Mouse (Mus musculus) heart, embryonic 15.5 days (tissue): Measurements from ENCODE around the gene Cyp4f39. TPM values are rescaled to one million over a fixed set of nuclear protein-coding genes. Genes with fewer than 3 reads are reported as not detected.

Source experiments
- ATAC-seq: fragments of 200-750 bp; cut with Nextera tagmentation; replicated peaks from 2 replicates; pipeline ENCODE4 v1.8.0; 2017; ENCODE audit warnings: low read depth, moderate TSS enrichment; ENCODE audit not compliant: insufficient number of reproducible peaks, insufficient read depth, low FRiP score
- H3K27ac ChIP-seq: fragments of 300-500 bp; sonication (generic); 2 replicates; pipeline ENCODE4 v1.5.1; 2015; ENCODE audit warnings: mild to moderate bottlenecking, inconsistent platforms
- H3K27me3 ChIP-seq: fragments of 300-500 bp; sonication (generic); 2 replicates; pipeline ENCODE4 v1.6.1; 2015; ENCODE audit warnings: inconsistent platforms
- H3K36me3 ChIP-seq: fragments of 300-500 bp; sonication (generic); 2 replicates; pipeline ENCODE4 v1.6.1; 2015; ENCODE audit warnings: mild to moderate bottlenecking, inconsistent platforms
- H3K4me1 ChIP-seq: fragments of 300-500 bp; sonication (generic); replicated peaks from 2 replicates; pipeline ENCODE4 v1.6.1; 2015; ENCODE audit warnings: inconsistent platforms
- H3K4me2 ChIP-seq: fragments of 300-500 bp; sonication (generic); 2 replicates; pipeline ENCODE4 v1.6.1; 2015; ENCODE audit warnings: inconsistent platforms, mild to moderate bottlenecking, moderate library complexity
- H3K4me3 ChIP-seq: fragments of 300-500 bp; sonication (generic); 2 replicates; pipeline ENCODE4 v1.5.1; 2015; ENCODE audit warnings: mild to moderate bottlenecking, inconsistent platforms
- H3K9ac ChIP-seq: fragments of 300-500 bp; sonication (generic); 2 replicates; pipeline ENCODE4 v1.6.1; 2015; ENCODE audit warnings: mild to moderate bottlenecking, inconsistent platforms
- H3K9me3 ChIP-seq: fragments of 300-500 bp; sonication (generic); replicated peaks from 2 replicates; pipeline ENCODE4 v1.6.1; 2016; ENCODE audit warnings: inconsistent platforms
- WGBS: fragments of 180-500 bp; shearing (Covaris S2); methylation state at CpG from one replicate; pipeline ENCODE4 v1.1.7; 2015; ENCODE audit warnings: mixed read lengths; 5-methylcytosine and 5-hydroxymethylcytosine counted together
- polyA plus RNA-seq: library from polyadenylated mRNA; unstranded; fragments of >200 nt; fragmentation: Nextera tagmentation; extraction: Ambion mirVana; gene quantifications from 2 replicates; pipeline ENCODE4 v1.2.1, GENCODE M21; 2015

Gene Cyp4f39
- polyA plus RNA-seq, 1 experiment from 2014 or later, result 0.58 TPM

DNA sequence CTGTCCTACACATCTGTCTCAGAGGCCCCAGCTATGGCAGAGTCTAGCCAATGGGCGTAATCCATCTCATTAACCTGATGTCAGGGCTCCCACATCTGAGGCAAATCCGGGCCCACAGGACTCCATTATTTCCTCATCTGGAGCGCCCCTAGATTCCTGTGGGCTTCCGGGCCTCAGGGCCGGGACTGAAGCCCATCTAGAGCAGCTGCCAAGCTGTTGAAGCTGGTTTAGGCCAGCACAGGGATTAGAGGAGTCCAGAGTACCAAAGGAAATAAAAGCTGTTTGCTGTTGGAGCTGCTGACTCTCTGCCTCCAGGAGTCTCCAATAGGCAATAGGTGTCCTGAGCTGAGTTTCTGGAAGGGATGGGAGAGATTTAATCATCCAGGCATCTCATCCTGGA, 17.4 kb upstream of the Cyp4f39 start:
- no peaks in the 10 kb centered on the region for H3K9me3 ChIP-seq
- no peak overlapping the region for H3K4me3 ChIP-seq
- H3K9ac ChIP-seq, result no peak overlapping the region
- H3K27me3 ChIP-seq, result peaks cover 3% of the 10 kb centered on the region; the same call in 1 of the 2 replicates
- H3K4me2 ChIP-seq, result no peak overlapping the region
- 61% methylated on average over 5 of the region's 5 CpGs for WGBS
- no peak for ATAC-seq
- no peaks in the 10 kb centered on the region for H3K36me3 ChIP-seq
- no peak overlapping the region for H3K27ac ChIP-seq
- no peaks in the 10 kb centered on the region for H3K4me1 ChIP-seq

DNA sequence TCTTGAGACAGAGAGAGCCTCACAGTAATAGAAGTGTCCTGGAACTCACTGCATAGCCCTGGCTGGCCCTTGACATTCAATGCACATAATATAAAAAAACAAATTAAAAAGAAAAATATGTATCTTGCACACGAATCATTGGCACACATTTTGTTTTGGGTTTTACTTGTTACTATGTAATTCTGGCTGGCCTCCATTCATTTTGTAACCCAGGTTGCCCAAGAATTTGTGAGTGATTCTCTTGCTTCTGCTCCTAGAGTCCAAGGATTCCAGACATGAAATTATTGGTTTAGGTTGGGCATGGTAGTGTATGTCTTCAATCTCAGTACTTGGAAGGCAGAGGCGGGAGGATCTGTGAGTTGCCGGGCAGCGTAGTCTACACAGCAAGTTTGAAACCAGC, 15.4 kb upstream of the Cyp4f39 start:
- Histone ChIP-seq H3K4me3 (no peak overlapping the region), H3K27me3 (peaks cover 3% of the 10 kb centered on the region; the same call in 1 of the 2 replicates), H3K9me3 (no peaks in the 10 kb centered on the region), H3K36me3 (no peaks in the 10 kb centered on the region), H3K9ac (no peak overlapping the region), H3K4me2 (no peak overlapping the region), H3K27ac (no peak overlapping the region), H3K4me1 (no peaks in the 10 kb centered on the region)
- ATAC-seq, result no peak
- WGBS, result 90% methylated on average over 4 of the region's 4 CpGs

DNA sequence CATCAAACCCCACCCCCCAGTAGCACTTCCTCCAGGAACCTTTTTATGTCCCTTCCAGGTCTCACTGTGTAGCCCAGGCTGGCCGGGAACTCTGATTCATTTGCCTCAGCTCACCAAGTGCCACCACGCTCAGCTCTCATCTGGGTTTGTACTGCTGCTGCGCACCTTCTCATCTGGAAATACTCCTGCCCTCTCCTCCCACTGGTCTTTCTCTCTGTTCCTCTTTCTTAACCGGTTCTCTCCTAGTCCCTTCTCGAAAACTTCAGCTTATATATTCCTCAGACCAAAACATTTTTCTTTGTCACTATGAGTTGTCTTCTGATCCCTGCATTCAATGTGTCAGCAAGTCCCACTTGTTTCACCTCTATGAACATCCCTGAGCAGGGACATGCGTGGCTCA, 9.3 kb upstream of the Cyp4f39 start:
- Histone ChIP-seq H3K4me3 (no peak overlapping the region), H3K4me2 (no peak overlapping the region), H3K9ac (no peak overlapping the region), H3K4me1 (no peaks in the 10 kb centered on the region), H3K9me3 (no peaks in the 10 kb centered on the region), H3K27ac (no peak overlapping the region), H3K27me3 (peaks cover 3% of the 10 kb centered on the region; the same call in 1 of the 2 replicates), H3K36me3 (no peaks in the 10 kb centered on the region)
- no peak for ATAC-seq
- 67% methylated on average over 6 of the region's 6 CpGs for WGBS

DNA sequence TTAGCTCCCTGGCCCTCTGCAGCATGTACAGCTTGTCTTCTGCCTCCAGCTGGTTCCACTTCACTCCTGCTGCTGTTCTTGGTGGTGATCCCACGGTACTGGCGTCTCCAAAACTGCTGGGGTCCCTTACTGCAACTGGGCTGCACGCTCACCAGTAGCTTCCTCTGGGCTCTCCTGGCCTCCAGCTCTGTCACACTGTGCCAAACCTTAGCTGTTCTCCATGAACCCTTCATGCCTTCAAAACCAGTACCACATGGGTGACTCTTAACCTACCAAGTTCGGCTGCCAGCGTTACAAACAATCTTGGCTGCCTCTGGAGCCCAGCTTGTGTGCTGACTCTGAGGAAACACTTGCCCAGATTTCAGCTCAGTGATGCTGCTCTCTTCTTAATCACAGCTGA, 7.5 kb upstream of the Cyp4f39 start:
- H3K27me3 ChIP-seq, result no peaks in the 10 kb centered on the region; the same call in 1 of the 2 replicates
- no peak for ATAC-seq
- H3K9me3 ChIP-seq, result no peaks in the 10 kb centered on the region
- WGBS, result 65% methylated on average over 5 of the region's 5 CpGs
- H3K4me1 ChIP-seq, result no peaks in the 10 kb centered on the region
- H3K36me3 ChIP-seq, result no peaks in the 10 kb centered on the region
- H3K9ac ChIP-seq, result no peak overlapping the region
- no peak overlapping the region for H3K4me2 ChIP-seq
- H3K4me3 ChIP-seq, result no peak overlapping the region
- H3K27ac ChIP-seq, result no peak overlapping the region

DNA sequence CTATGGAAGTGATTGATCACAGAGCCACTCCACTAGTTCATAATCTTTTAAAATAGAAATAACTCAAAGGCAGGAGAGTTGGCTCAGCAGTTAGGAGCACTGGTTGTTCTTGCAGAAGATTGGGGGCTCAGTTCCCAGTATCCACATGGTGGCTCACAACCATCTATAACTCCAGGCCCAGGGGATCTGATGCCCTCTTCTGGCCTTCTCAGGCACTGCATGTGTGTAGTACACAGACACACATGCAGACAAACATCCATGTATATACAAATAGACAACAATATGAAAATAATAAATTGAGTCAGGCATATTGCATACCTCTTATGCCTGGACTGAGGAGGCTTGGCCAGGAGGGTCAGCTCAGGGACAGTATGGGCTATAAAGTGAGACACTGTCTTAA, 5.3 kb upstream of the Cyp4f39 start:
- no peaks in the 10 kb centered on the region for H3K36me3 ChIP-seq
- no peak overlapping the region for H3K4me2 ChIP-seq
- no peak overlapping the region for H3K27ac ChIP-seq
- peaks cover 3% of the 10 kb centered on the region; the same call in 1 of the 2 replicates for H3K27me3 ChIP-seq
- H3K4me3 ChIP-seq, result no peak overlapping the region
- H3K9me3 ChIP-seq, result no peaks in the 10 kb centered on the region
- ATAC-seq, result no peak
- no peak overlapping the region for H3K9ac ChIP-seq
- H3K4me1 ChIP-seq, result peaks cover 1% of the 10 kb centered on the region

DNA sequence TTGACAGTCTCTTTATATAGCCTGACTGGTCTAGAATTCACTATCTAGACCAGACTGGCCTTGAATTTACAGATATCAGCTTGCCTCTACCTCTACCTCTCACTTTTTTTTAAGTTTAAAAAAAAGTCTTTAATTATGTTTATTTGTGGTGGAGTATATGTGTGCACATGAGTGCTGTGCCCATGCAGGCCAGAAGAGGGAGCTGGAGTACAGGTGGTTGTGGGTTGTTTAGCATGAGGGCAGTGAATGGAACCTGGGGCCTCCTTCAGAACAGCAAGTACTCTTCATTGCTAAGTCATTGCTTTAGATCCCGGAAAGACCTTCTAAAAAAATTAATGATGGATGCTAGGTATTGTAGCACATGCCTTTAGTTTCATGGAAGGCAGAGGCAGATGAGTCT, 3.5 kb upstream of the Cyp4f39 start:
- H3K4me3 ChIP-seq, result no peak overlapping the region

DNA sequence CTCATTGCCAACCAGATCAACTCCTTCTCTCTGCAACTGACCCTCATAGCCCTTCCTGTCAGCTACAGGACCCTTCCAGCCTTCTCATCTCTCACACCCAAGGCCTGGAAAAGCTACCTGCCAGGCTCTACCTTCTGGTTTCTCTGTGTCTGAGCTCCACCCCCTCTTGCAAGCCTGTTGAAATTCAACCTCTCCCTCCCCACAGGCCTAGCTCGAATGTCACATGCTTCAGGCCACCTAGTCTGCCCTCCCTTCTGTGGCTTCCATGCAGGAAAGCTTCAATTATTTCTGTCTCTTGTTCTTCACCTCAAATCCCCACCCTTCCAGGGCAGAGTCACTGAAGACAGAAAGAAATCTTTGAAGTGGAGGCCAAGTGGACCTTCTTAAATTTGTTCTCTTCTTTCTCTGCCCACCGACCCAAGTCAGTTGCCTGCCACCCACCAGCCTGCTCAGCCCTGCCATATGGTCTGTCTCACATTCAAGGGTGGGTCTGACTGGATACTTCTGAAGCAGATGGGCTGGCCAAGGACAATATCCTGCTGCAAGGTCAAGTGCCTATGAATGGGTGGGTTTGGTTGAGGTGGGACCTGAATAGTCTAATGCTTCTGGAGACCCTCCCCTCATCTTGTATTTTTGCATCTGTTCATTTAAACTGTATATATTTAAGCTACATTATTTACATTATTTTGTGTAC, 1.5 kb upstream of the Cyp4f39 start:
- no peak overlapping the region for H3K27ac ChIP-seq
- H3K27me3 ChIP-seq, result peaks cover 23% of the 10 kb centered on the region
- H3K9me3 ChIP-seq, result no peaks in the 10 kb centered on the region
- H3K4me2 ChIP-seq, result no peak overlapping the region
- H3K9ac ChIP-seq, result no peak overlapping the region
- ATAC-seq, result no peak
- peaks cover 10% of the 10 kb centered on the region for H3K4me1 ChIP-seq
- no peak overlapping the region for H3K4me3 ChIP-seq
- WGBS, result 31% methylated on average over 2 of the region's 2 CpGs
- no peaks in the 10 kb centered on the region for H3K36me3 ChIP-seq

More for the DNA sequence above, 3.5 kb upstream of the Cyp4f39 start:
- no peak overlapping the region for H3K27ac ChIP-seq
- H3K4me1 ChIP-seq, result peaks cover 9% of the 10 kb centered on the region
- H3K36me3 ChIP-seq, result no peaks in the 10 kb centered on the region
- H3K27me3 ChIP-seq, result peaks cover 17% of the 10 kb centered on the region
- no peak for ATAC-seq
- H3K4me2 ChIP-seq, result no peak overlapping the region
- no peaks in the 10 kb centered on the region for H3K9me3 ChIP-seq
- no peak overlapping the region for H3K9ac ChIP-seq
- WGBS, result 94% methylated on average over 1 of the region's 1 CpGs

DNA sequence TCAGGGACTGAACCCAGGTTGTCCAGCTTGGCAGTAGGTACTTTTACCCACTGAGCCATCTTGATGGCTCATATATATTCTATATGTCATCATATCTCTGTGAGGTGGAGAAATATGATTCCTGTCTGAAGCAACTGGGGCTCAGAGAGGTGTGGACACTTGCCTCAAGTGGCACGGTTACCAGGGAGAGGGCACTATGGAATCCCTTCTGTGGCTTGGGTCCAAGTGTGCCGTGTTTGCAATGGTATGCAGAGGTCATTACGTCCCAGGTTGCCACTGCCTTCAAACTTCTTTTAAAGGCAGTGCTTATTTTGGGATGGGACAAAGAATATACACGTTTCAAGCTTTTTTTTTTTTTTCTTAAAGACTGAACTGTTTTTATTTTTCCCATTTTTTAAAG, 1.7 kb downstream of the Cyp4f39 start:
- H3K4me3 ChIP-seq, result no peak overlapping the region
- peaks cover 10% of the 10 kb centered on the region for H3K4me1 ChIP-seq
- H3K27ac ChIP-seq, result no peak overlapping the region
- no peaks in the 10 kb centered on the region for H3K36me3 ChIP-seq
- H3K9me3 ChIP-seq, result no peaks in the 10 kb centered on the region
- WGBS, result 42% methylated on average over 4 of the region's 4 CpGs
- peaks cover 23% of the 10 kb centered on the region for H3K27me3 ChIP-seq
- no peak overlapping the region for H3K4me2 ChIP-seq
- no peak overlapping the region for H3K9ac ChIP-seq
- peak; percentile 71 for ATAC-seq

DNA sequence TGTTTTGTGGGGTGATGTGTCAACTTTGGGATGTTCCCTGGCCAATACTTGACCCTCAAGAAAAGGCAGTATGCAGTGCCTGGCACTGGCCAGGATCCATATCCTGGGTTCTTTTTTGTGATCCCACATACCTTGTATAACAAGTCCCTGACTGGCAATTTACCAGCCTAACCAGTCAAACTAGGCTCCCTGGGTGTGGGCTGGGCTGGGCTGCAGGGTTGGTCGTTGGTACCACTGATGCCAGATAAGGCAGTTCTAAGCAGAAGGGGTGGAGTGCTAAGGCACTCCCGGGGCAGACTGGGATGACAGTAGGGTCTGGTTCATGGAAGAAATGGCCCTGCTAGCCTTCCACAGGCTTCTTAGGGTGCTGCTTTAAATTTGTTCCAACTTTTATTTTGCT, 2.5 kb downstream of the Cyp4f39 start:
- Histone ChIP-seq H3K27me3 (peaks cover 23% of the 10 kb centered on the region), H3K27ac (no peak overlapping the region), H3K36me3 (no peaks in the 10 kb centered on the region), H3K4me3 (no peak overlapping the region), H3K9ac (no peak overlapping the region), H3K9me3 (no peaks in the 10 kb centered on the region), H3K4me1 (peaks cover 10% of the 10 kb centered on the region), H3K4me2 (no peak overlapping the region)
- ATAC-seq, result no peak
- 31% methylated on average over 2 of the region's 2 CpGs for WGBS

DNA sequence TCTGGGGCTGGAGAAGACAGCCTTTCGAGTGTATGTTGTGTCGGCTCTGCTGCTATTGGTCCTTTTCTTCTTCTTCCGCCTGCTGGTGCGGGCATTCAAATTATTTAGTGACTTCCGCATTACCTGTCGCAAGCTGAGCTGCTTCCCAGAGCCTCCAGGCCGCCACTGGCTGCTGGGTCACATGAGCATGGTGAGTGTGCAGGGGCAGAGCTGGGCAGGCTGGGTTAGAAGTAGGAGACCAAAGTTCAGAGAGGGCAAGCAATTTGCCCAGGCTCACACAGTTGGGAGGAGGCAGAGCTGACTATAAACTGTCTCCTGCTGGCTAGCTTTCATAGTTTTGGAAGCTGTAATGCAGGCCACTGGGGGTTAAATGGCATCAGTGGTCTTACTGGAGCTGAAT, 16.0 kb downstream of the Cyp4f39 start:
- no peak overlapping the region for H3K4me3 ChIP-seq
- WGBS, result 57% methylated on average over 7 of the region's 7 CpGs
- no peak overlapping the region for H3K27ac ChIP-seq
- H3K27me3 ChIP-seq, result 0 out of 2 replicates have a peak, but pooled peaks cover under 1% of the 10 kb centered on the region
- H3K4me1 ChIP-seq, result no peaks in the 10 kb centered on the region
- H3K9ac ChIP-seq, result no peak overlapping the region
- H3K4me2 ChIP-seq, result no peak overlapping the region
- no peaks in the 10 kb centered on the region for H3K36me3 ChIP-seq
- ATAC-seq, result no peak
- no peaks in the 10 kb centered on the region for H3K9me3 ChIP-seq

DNA sequence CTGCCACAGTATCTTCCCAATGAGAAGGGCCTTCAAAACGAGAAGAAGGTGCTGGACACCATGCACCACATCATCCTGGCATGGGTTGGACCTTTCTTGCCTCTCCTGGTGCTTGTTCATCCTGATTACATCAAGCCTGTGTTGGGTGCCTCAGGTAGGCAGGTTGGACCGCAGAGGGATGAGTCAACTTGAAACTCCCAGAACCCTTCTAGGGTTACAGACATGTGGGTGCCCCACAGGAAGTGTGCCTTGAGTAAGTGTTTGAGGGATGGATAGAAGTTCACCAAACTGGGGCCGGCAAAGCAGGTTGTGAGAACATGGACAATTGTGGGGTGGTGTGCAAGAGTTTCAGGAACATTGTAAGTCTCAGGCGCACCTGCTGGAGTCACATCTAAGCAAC, 18.3 kb downstream of the Cyp4f39 start:
- Histone ChIP-seq H3K9ac (no peak overlapping the region), H3K4me2 (no peak overlapping the region), H3K9me3 (no peaks in the 10 kb centered on the region), H3K4me1 (no peaks in the 10 kb centered on the region), H3K36me3 (no peaks in the 10 kb centered on the region), H3K27me3 (0 out of 2 replicates have a peak, but pooled peaks cover 3% of the 10 kb centered on the region), H3K4me3 (no peak overlapping the region), H3K27ac (no peak overlapping the region)
- no peak for ATAC-seq
- 75% methylated on average over 4 of the region's 4 CpGs for WGBS

DNA sequence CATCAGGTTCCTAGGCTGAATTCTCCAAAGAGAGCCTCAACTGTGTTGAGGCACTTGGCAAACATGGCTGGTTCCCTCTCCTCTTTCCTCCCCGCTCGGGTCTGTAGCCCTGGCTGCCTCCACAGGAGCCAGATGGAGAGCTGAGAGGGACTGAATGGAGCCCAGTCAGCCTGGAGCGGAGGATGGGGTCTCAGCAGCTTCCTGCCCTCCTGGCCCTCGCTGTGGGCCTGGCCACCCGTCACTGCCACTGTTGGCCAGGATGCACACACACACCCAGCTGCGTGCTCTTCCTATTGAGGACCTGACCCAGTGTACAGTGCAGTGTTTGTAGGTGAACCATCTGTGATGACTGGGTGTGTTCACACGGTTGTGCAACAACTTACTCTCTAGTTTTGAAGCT, 19.7 kb downstream of the Cyp4f39 start:
- ATAC-seq, result no peak
- H3K27ac ChIP-seq, result no peak overlapping the region
- no peak overlapping the region for H3K4me3 ChIP-seq
- WGBS, result 53% methylated on average over 7 of the region's 7 CpGs
- peaks cover 6% of the 10 kb centered on the region; the same call in 1 of the 2 replicates for H3K27me3 ChIP-seq
- no peaks in the 10 kb centered on the region for H3K4me1 ChIP-seq
- no peak overlapping the region for H3K4me2 ChIP-seq
- H3K9me3 ChIP-seq, result no peaks in the 10 kb centered on the region
- H3K36me3 ChIP-seq, result no peaks in the 10 kb centered on the region
- H3K9ac ChIP-seq, result no peak overlapping the region
